Mouse (Mus musculus) C2C12 (cell line): Measurements from ENCODE around the gene Gm49405. TPM values are rescaled to one million over a fixed set of nuclear protein-coding genes. Genes with fewer than 3 reads are reported as not detected.
"Not testable (repeated sequence)": the region's sequence is repeated elsewhere in the genome, so short reads cannot be mapped to it uniquely, and the experiment has no call there.

Source experiments
- H3K27me3 ChIP-seq: one replicate; pipeline ENCODE4 v1.6.1; 2011; ENCODE audit not compliant: control insufficient read depth, insufficient read depth, insufficient read length
- H3K36me3 ChIP-seq: one replicate; pipeline ENCODE4 v1.6.1; 2011; ENCODE audit not compliant: control insufficient read depth, insufficient read depth
- H3K4me3 ChIP-seq: one replicate; pipeline ENCODE4 v1.5.1; 2011; ENCODE audit warnings: mild to moderate bottlenecking, control low read depth; ENCODE audit not compliant: poor library complexity, insufficient read depth, severe bottlenecking
- H3K79me2 ChIP-seq: one replicate; pipeline ENCODE4 v1.6.1; 2011; ENCODE audit not compliant: control insufficient read depth, insufficient read depth
- H3K79me3 ChIP-seq: one replicate; pipeline ENCODE4 v1.6.1; 2011; ENCODE audit warnings: low read depth, control low read depth
- H3ac ChIP-seq: one replicate; pipeline ENCODE3; 2011; ENCODE audit warnings: low read depth; ENCODE audit not compliant: control insufficient read depth, insufficient read length
- CEBPB ChIP-seq: IDR thresholded peaks from one replicate; pipeline ENCODE4 v1.6.1; 2011; ENCODE audit warnings: low read depth, mild to moderate bottlenecking, control low read depth, moderate library complexity
- CTCF ChIP-seq: IDR thresholded peaks from one replicate; pipeline ENCODE4 v1.5.1; 2011; ENCODE audit not compliant: control insufficient read depth, insufficient read depth, insufficient read length
- FOSL1 ChIP-seq: IDR thresholded peaks from one replicate; pipeline ENCODE4 v1.8.0; 2011; ENCODE audit warnings: mild to moderate bottlenecking, low read length; ENCODE audit not compliant: poor library complexity, insufficient read depth, severe bottlenecking
- MAX ChIP-seq: IDR thresholded peaks from one replicate; pipeline ENCODE4 v1.6.1; 2011; ENCODE audit warnings: mild to moderate bottlenecking, control low read depth
- MYOD1 ChIP-seq: IDR thresholded peaks from one replicate; pipeline ENCODE4 v1.6.1; 2011; ENCODE audit warnings: low read depth; ENCODE audit not compliant: control insufficient read depth, insufficient read length
- MYOG ChIP-seq: IDR thresholded peaks from one replicate; pipeline ENCODE4 v1.6.1; 2011; ENCODE audit not compliant: control insufficient read depth, insufficient read length; ENCODE audit errors: extremely low read depth
- USF1 ChIP-seq: IDR thresholded peaks from one replicate; pipeline ENCODE4 v1.6.1; 2011; ENCODE audit warnings: low read depth, mild to moderate bottlenecking, control low read depth, moderate library complexity
- polyA plus RNA-seq: library from polyadenylated mRNA; unstranded; fragments of >200 nt; fragmentation: generic; extraction: Trizol; gene quantifications from one replicate; pipeline ENCODE4 v1.2.1, GENCODE M21; 2012; ENCODE audit warnings: missing spikeins

Gm49405 gene
- polyA plus RNA-seq, 1 experiment, result 0.28 TPM

DNA sequence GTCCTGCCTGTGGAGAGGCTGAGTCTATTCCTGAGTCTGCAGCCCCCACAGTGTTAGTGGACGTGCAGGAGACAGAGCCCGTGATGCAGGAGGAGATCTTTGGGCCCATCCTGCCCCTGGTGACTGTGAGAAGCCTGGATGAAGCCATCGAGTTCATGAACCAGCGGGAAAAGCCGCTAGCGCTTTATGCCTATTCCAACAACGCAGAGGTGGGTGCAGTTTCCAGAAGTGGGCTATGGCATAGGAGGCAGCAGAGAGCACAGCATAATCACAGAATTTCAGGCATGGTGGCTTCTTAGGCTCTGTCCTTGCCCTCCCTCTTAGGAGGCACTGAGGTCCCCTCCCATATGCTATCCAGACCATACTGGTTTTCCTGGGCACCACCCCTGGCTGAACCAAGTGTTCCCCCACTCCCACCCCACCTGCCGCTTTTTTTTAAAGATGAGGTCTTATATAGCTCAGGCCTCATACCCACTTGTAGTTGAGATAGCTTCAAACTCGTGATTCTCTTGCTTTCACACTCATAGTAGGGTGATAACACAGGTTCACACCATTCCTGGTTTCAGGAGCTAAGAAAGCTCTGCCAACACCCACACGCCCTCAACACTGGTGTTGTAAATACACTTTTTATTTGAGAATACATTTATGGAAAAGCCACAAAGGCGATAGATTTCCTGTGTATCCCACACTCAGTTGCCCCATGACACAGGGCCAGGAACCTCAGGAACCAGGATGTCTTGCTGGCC is 33.9 kb upstream of the Gm49405 start:
- peaks cover 6% of the 10 kb centered on the region for H3K27me3 ChIP-seq
- no peaks in the 10 kb centered on the region for H3K79me2 ChIP-seq
- no peak overlapping the region for H3K4me3 ChIP-seq
- H3K36me3 ChIP-seq, result no peaks in the 10 kb centered on the region
- no peak overlapping the region for H3ac ChIP-seq
- TF ChIP-seq FOSL1 (no peak), MYOD1 (no peak), CTCF (no peak), CEBPB (no peak), USF1 (no peak), MYOG (no peak), MAX (no peak)
- H3K79me3 ChIP-seq, result no peaks in the 10 kb centered on the region

DNA sequence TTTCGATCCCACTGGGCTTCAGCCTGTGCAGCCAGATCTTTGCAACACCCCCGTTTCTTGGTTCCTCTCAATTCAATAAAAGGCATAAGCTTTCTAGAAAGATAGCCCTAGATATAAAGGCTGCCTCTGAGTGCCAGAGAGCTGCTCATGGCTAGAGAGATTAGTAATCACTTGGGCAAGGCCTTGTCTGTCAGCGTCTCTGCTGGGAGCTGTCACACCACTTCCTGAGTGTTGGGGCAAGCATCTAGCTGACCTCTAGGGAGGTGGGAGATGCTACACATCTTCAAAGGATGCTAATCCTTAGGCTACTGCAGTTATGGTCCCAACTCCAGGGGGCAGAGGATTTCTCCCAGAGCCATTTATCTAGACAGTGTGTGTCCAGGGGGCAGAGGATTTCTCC is 33.2 kb upstream of the Gm49405 start:
- H3K79me2 ChIP-seq, result no peaks in the 10 kb centered on the region
- no peak overlapping the region for H3K4me3 ChIP-seq
- H3K36me3 ChIP-seq, result no peaks in the 10 kb centered on the region
- TF ChIP-seq FOSL1, result no peak
- no peak for TF ChIP-seq MAX
- TF ChIP-seq MYOD1, result no peak
- no peak for TF ChIP-seq USF1
- no peak for TF ChIP-seq CEBPB
- TF ChIP-seq MYOG, result no peak
- TF ChIP-seq CTCF, result no peak
- peaks cover 6% of the 10 kb centered on the region for H3K27me3 ChIP-seq
- no peaks in the 10 kb centered on the region for H3K79me3 ChIP-seq
- no peak overlapping the region for H3ac ChIP-seq

DNA sequence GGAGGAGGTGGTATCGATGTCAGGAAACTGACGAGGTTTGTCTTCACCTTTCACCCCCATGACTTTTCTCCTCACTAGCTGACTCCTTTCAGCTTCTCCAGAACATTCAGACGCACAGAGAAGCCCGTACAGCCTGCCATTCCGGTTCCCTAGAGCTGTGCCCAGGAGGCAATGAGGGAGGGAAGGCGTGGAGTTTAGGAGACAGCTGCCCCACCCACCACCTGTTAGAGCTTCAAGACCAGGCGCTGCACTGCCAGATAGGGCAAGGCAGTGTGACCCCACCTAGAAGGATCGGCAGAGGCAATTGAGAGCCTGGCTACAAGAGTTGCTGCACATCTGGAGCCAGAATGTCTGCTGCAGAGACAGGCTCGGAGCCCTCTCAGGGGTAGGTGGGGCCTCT is 28.2 kb upstream of the Gm49405 start, which contains the start of gene Aldh3b2:
Gene Aldh3b2 (plus strand): TSS at position 100 of the 400 bp plus-strand sequence.
- TF ChIP-seq MYOD1, result no peak
- no peak for TF ChIP-seq MYOG
- no peak for TF ChIP-seq USF1
- no peak for TF ChIP-seq MAX
- TF ChIP-seq CTCF, result no peak
- TF ChIP-seq FOSL1, result no peak
- no peak for TF ChIP-seq CEBPB
- Histone ChIP-seq H3K79me2 (no peaks in the 10 kb centered on the region), H3K79me3 (no peaks in the 10 kb centered on the region), H3ac (no peak within 1 kb of the TSS), H3K27me3 (peaks cover 15% of the 10 kb centered on the region), H3K4me3 (no peak within 1 kb of the TSS), H3K36me3 (no peaks in the 10 kb centered on the region)

DNA sequence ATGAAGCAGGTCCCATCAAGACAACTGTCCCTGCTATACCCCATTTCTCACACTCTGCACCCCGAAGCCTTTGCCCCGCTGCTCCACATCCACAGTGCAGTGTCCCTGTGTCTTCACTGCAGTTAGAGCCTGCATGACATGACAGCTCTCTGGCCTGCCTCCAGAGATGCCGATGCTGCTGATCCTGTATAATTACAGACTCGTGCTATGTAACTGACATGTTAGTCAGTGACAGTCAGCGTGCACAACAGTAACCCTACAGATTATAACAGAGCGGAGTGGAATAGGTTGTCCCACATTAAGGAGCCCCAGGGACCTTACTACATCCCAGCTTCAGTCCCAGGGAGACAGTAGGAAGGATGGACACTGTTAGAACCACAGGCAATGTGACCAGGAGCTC is 25.8 kb upstream of the Gm49405 start:
- not testable (repeated sequence) for H3K79me3 ChIP-seq, H3K79me2 ChIP-seq, H3ac ChIP-seq, H3K4me3 ChIP-seq, H3K36me3 ChIP-seq
- H3K27me3 ChIP-seq, result peaks cover 14% of the 10 kb centered on the region

DNA sequence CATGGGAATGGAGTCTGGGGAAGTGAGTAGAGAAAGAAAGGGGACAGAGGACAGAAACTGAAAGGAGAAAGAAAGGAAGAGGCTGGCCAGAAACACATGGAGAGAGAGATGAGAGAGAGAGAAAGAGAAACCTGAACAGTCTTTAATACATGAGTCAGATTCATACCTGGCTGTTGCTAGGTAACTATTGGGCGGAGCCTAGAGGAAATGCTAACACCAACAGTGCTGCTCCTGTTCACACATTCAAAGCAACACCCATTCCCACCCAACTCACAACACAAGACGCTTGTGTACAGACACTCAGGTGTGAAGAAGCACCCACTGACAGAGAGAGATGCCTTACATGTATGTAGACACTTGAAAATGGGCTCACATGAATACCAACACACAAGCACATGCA is 24.6 kb upstream of the Gm49405 start:
- no peak overlapping the region for H3ac ChIP-seq

DNA sequence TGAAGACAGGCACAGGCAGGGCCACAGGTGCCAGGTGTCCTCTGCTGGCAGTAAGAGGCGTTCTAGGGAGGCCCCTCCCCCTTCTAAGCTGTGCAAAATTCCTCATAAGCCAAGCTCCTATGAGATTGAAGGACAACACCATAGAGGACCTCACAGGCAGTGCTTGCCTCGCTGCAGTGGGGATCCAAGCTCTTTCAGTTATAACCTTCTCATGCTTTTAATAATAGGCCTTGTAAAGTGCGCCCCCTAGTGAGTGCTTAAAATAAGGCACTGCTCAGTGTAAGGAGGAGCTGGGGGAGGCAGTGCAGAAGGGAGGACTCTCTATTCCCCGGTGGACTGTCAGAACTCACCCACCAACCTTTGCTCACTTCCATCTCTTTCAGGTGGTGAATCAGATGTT is 20.1 kb upstream of the Gm49405 start:
- H3ac ChIP-seq, result no peak overlapping the region
- no peaks in the 10 kb centered on the region for H3K36me3 ChIP-seq
- H3K79me3 ChIP-seq, result no peaks in the 10 kb centered on the region
- no peak overlapping the region for H3K4me3 ChIP-seq
- no peak for TF ChIP-seq FOSL1
- TF ChIP-seq CEBPB, result no peak
- TF ChIP-seq CTCF, result peak; percentile 32
- H3K27me3 ChIP-seq, result peaks cover 1% of the 10 kb centered on the region
- no peaks in the 10 kb centered on the region for H3K79me2 ChIP-seq

More for the DNA sequence above, 24.6 kb upstream of the Gm49405 start:
- TF ChIP-seq CTCF (no peak), FOSL1 (no peak), MYOD1 (no peak), USF1 (no peak), MAX (no peak), MYOG (no peak), CEBPB (no peak)
- Histone ChIP-seq H3K36me3 (no peaks in the 10 kb centered on the region), H3K79me3 (no peaks in the 10 kb centered on the region), H3K27me3 (peaks cover 12% of the 10 kb centered on the region), H3K4me3 (no peak overlapping the region), H3K79me2 (no peaks in the 10 kb centered on the region)
